In the genomic region with DNA sequence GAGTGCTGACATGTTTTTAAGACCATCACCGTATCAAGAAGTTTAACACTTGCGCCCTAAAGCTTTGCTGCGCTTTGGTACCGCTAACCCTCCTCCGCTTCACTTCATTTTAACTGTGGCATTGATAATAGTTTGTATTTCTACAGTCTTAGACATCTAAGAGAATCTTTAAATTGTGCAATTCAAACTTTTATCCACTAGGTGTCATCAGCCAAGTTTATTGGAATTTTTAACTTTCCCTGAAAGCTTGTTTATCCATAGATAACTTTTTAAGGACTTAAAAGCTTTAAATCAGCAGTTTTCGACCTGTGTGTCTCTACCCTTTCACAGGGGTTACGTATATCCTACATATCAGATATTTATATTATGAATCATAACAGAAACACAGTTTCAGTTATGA, we compare ENCODE assay signal across 8 mouse cellular contexts. TPM values are rescaled to one million over a fixed set of nuclear protein-coding genes. Genes with fewer than 3 reads are reported as not detected.
DNase-seq lines count a peak whose midpoint lies in the region; ATAC-seq and TF ChIP-seq lines count a peak whose summit lies in the region.

No protein-coding gene starts in this region.

- H3K4me2 ChIP-seq in kidney, embryonic 14.5 days (replicated peaks; ENCODE audit: low read depth, low read length): peak overlapping the region; percentile 79; the same call in 1 of the 2 replicates
- H3K4me2 ChIP-seq in midbrain, postnatal 0 days (ENCODE audit: low read depth, low read length, poor library complexity, severe bottlenecking): no peak overlapping the region

- H3K9ac ChIP-seq in kidney, embryonic 14.5 days (ENCODE audit: low read depth, low read length): peak overlapping the region; percentile 12; the same call in 1 of the 2 replicates
- H3K9ac ChIP-seq in midbrain, postnatal 0 days (replicated peaks; ENCODE audit: low read length, poor library complexity, severe bottlenecking): no peak overlapping the region

- H3K4me1 ChIP-seq in kidney, embryonic 14.5 days (ENCODE audit: control insufficient read depth, insufficient read depth, low read length): peaks cover 12% of the 10 kb centered on the region; the same call in 1 of the 2 replicates
- H3K4me1 ChIP-seq in midbrain, postnatal 0 days (ENCODE audit: insufficient read depth, low read length): no peaks in the 10 kb centered on the region

- H3K9me3 ChIP-seq in kidney, embryonic 14.5 days (ENCODE audit: control insufficient read depth, low read length): no peaks in the 10 kb centered on the region
- no peaks in the 10 kb centered on the region for H3K9me3 ChIP-seq in midbrain, postnatal 0 days (ENCODE audit: low read length)

- H3K27ac ChIP-seq in kidney, embryonic 14.5 days (ENCODE audit: low read depth, low read length): no peak overlapping the region
- H3K27ac ChIP-seq in midbrain, postnatal 0 days (ENCODE audit: low read depth, low read length): no peak overlapping the region

- H3K4me3 ChIP-seq in kidney, embryonic 14.5 days (ENCODE audit: low read length): no peak overlapping the region; the same call in 1 of the 2 replicates
- no peak overlapping the region for H3K4me3 ChIP-seq in midbrain, postnatal 0 days (ENCODE audit: low read depth, low read length)

- peak; percentile 76 for TF ChIP-seq CTCF in midbrain, postnatal 0 days (IDR thresholded peaks at IDR 0.05)

- H3K27me3 ChIP-seq in kidney, embryonic 14.5 days (ENCODE audit: control insufficient read depth, insufficient read depth, low read length): no peaks in the 10 kb centered on the region
- no peaks in the 10 kb centered on the region for H3K27me3 ChIP-seq in midbrain, postnatal 0 days (ENCODE audit: insufficient read depth, low read length)

- WGBS in kidney, embryonic 14.5 days: 68% methylated on average over 7 of the region's 7 CpGs
- 63% methylated on average over 7 of the region's 7 CpGs for WGBS in midbrain, postnatal 0 days

- no peak for ATAC-seq in kidney, embryonic 14.5 days (ENCODE audit: low FRiP score, low TSS enrichment)
- ATAC-seq in midbrain, postnatal 0 days (ENCODE audit: low FRiP score): no peak

- H3K36me3 ChIP-seq in kidney, embryonic 14.5 days (ENCODE audit: control insufficient read depth, insufficient read depth, low read length): peaks cover 12% of the 10 kb centered on the region; the same call in 1 of the 2 replicates
- peaks cover 10% of the 10 kb centered on the region for H3K36me3 ChIP-seq in midbrain, postnatal 0 days (ENCODE audit: insufficient read depth, low read length)

- no peak for DNase-seq in kidney, postnatal 36 days
- peak; percentile 65 for DNase-seq in NIH3T3 (ENCODE audit: low read depth)
- DNase-seq in forelimb bud, embryonic 11.5 days (ENCODE audit: low read depth, low spot score): peak; percentile 11
- peak; percentile 59 for DNase-seq in midbrain, postnatal 0 days (ENCODE audit: low spot score)
- DNase-seq in left cerebral cortex, adult 9 months (ENCODE audit: low spot score in 2 of 2): no peak
- no peak for DNase-seq in kidney, adult 8-10 months
- no peak for DNase-seq in adrenal gland, adult 2 months

RNA-seq across cellular contexts. Expression of a gene that starts 1.4 kb away (rescaled TPM):
- polyA plus RNA-seq in kidney, embryonic 14.5 days (2014; fragmentation: Nextera tagmentation; extraction: Ambion mirVana): 20.0 and 20.4 TPM in 2 replicates
- 33.8 and 36.6 TPM in 2 replicates for total RNA-seq in midbrain, postnatal 0 days (2014; rRNA removed)
- 33.2 and 33.5 TPM in 2 replicates for polyA plus RNA-seq in midbrain, postnatal 0 days (2015; fragmentation: Nextera tagmentation; extraction: Ambion mirVana)
- total RNA-seq in adrenal gland, adult 2 months (2021): 1 to 10 TPM; 8.4 to 9.2 TPM
- polyA plus RNA-seq in adrenal gland, adult 2 months (2012; rRNA removed): 2.4 and 3.4 TPM in 2 replicates

RNA-seq across cellular contexts. Expression of a gene that starts 1.5 kb away (rescaled TPM):
- polyA plus RNA-seq in kidney, embryonic 14.5 days (2014; fragmentation: Nextera tagmentation; extraction: Ambion mirVana): 80.4 and 113 TPM in 2 replicates
- 7.1 and 14.8 TPM in 2 replicates for total RNA-seq in midbrain, postnatal 0 days (2014; rRNA removed)
- polyA plus RNA-seq in midbrain, postnatal 0 days (2015; fragmentation: Nextera tagmentation; extraction: Ambion mirVana): 72.0 and 74.4 TPM in 2 replicates
- total RNA-seq in adrenal gland, adult 2 months (2021): 10 to 100 TPM; 31.2 to 35.6 TPM
- 2.4 and 3.7 TPM in 2 replicates for polyA plus RNA-seq in adrenal gland, adult 2 months (2012; rRNA removed)

RNA-seq across cellular contexts. Expression of a gene that starts 54.2 kb away (rescaled TPM):
- 7.3 and 14.3 TPM in 2 replicates for polyA plus RNA-seq in kidney, embryonic 14.5 days (2014; fragmentation: Nextera tagmentation; extraction: Ambion mirVana)
- 1.9 and 2.3 TPM in 2 replicates for total RNA-seq in midbrain, postnatal 0 days (2014; rRNA removed)
- 1.9 and 2.4 TPM in 2 replicates for polyA plus RNA-seq in midbrain, postnatal 0 days (2015; fragmentation: Nextera tagmentation; extraction: Ambion mirVana)
- 1 to 10 TPM; 2.7 to 3.4 TPM for total RNA-seq in adrenal gland, adult 2 months (2021)
- 0.16 and 0.31 TPM in 2 replicates for polyA plus RNA-seq in adrenal gland, adult 2 months (2012; rRNA removed)

Comparison
In these comparisons a context has a peak if more than half of its experiments do, and no peak if none do; other contexts are left out.
1. DNase-seq: peak in NIH3T3 (single experiment), forelimb bud, embryonic 11.5 days (single experiment) and midbrain, postnatal 0 days (single experiment); none in kidney, postnatal 36 days (0 of 2), left cerebral cortex, adult 9 months (0 of 2), kidney, adult 8-10 months (0 of 2) and adrenal gland, adult 2 months (single experiment).
2. RNA of a gene that starts 1.5 kb away (polyA plus RNA-seq): 80.4 to 113 TPM in kidney, embryonic 14.5 days and 72.0 to 74.4 TPM in midbrain, postnatal 0 days; 2.4 to 3.7 TPM in adrenal gland, adult 2 months; every median in the first group is over 10 times any median in the second.